Mouse (Mus musculus) embryonic facial prominence, embryonic 14.5 days (tissue): ENCODE measurements around the gene Nutm1. TPM values are rescaled to one million over a fixed set of nuclear protein-coding genes. Genes with fewer than 3 reads are reported as not detected.
A peak's percentile ranks its signal among the peaks of the same experiment; 100 is the strongest.

Experiments
- ATAC-seq: fragments of 200-750 bp; cut with Nextera tagmentation; 2 replicates; pipeline ENCODE4 v1.8.0; 2017; ENCODE audit warnings: low read depth, moderate number of reproducible peaks, moderate TSS enrichment
- DNase-seq: peaks from one replicate; pipeline ENCODE4 v3.0.0-alpha.2; 2015; ENCODE audit warnings: low spot score
- H3K27ac ChIP-seq: fragments of 300-500 bp; sonication (generic); replicated peaks from 2 replicates; pipeline ENCODE4 v1.5.1; 2014; ENCODE audit warnings: low read depth, mild to moderate bottlenecking, low read length, moderate library complexity
- H3K27me3 ChIP-seq: fragments of 300-500 bp; sonication (generic); replicated peaks from 2 replicates; pipeline ENCODE4 v1.6.1; 2014; ENCODE audit warnings: low read length; ENCODE audit not compliant: control insufficient read depth, insufficient read depth
- H3K36me3 ChIP-seq: fragments of 300-500 bp; sonication (generic); 2 replicates; pipeline ENCODE4 v1.6.1; 2014; ENCODE audit warnings: low read length, mixed read lengths; ENCODE audit not compliant: control insufficient read depth, insufficient read depth
- H3K4me1 ChIP-seq: fragments of 300-500 bp; sonication (generic); 2 replicates; pipeline ENCODE4 v1.6.1; 2014; ENCODE audit warnings: antibody characterized with exemption, low read length; ENCODE audit not compliant: control insufficient read depth, insufficient read depth
- H3K4me2 ChIP-seq: fragments of 300-500 bp; sonication (generic); 2 replicates; pipeline ENCODE4 v1.6.1; 2014; ENCODE audit warnings: low read depth, mild to moderate bottlenecking, low read length, moderate library complexity, mixed read lengths
- H3K4me3 ChIP-seq: fragments of 300-500 bp; sonication (generic); 2 replicates; pipeline ENCODE4 v1.5.1; 2014; ENCODE audit warnings: low read depth, mild to moderate bottlenecking, low read length
- H3K9ac ChIP-seq: fragments of 300-500 bp; sonication (generic); 2 replicates; pipeline ENCODE4 v1.6.1; 2014; ENCODE audit warnings: low read depth, mild to moderate bottlenecking, low read length, moderate library complexity, mixed read lengths
- H3K9me3 ChIP-seq: fragments of 300-500 bp; sonication (generic); 2 replicates; pipeline ENCODE4 v1.6.1; 2016; ENCODE audit warnings: low read length; ENCODE audit not compliant: control insufficient read depth
- WGBS: fragments of 180-500 bp; shearing (Covaris S2); extraction: QIAGEN DNeasy Blood & Tissue Kit; methylation state at CpG from one replicate; pipeline ENCODE4 v1.1.7; 2014; 5-methylcytosine and 5-hydroxymethylcytosine counted together
- polyA plus RNA-seq: library from polyadenylated mRNA; unstranded; fragments of >200 nt; fragmentation: Nextera tagmentation; extraction: Ambion mirVana; gene quantifications from 2 replicates; pipeline ENCODE4 v1.2.1, GENCODE M21; 2014

The Nutm1 gene
- polyA plus RNA-seq, 1 experiment from 2014 or later, result not detected

GRCm38 (mm10) chr2:112284363-112285030, 25.4 kb upstream of the Nutm1 start:
- Histone ChIP-seq H3K36me3 (no peaks in the 10 kb centered on the region), H3K4me2 (peak overlapping the region; percentile 65), H3K27me3 (no peaks in the 10 kb centered on the region), H3K9me3 (no peaks in the 10 kb centered on the region), H3K9ac (peak overlapping the region; percentile 56), H3K4me3 (peak overlapping the region; percentile 40), H3K4me1 (peaks cover 7% of the 10 kb centered on the region), H3K27ac (no peak overlapping the region)
- ATAC-seq, result peak; percentile 94
- DNase-seq, result peak; percentile 93
- WGBS, result under 1% methylated on average over 21 of the region's 21 CpGs

- ATAC-seq, result no peak
- WGBS, result 88% methylated on average over 1 of the region's 1 CpGs
- Histone ChIP-seq H3K27me3 (no peaks in the 10 kb centered on the region), H3K9me3 (no peaks in the 10 kb centered on the region), H3K4me3 (no peak overlapping the region), H3K4me2 (no peak overlapping the region), H3K9ac (no peak overlapping the region), H3K36me3 (no peaks in the 10 kb centered on the region), H3K4me1 (peaks cover 7% of the 10 kb centered on the region), H3K27ac (no peak overlapping the region)
- DNase-seq, result no peak
Measured at GRCm38 (mm10) chr2:112282846-112283245, 23.8 kb upstream of the Nutm1 start.

DNA sequence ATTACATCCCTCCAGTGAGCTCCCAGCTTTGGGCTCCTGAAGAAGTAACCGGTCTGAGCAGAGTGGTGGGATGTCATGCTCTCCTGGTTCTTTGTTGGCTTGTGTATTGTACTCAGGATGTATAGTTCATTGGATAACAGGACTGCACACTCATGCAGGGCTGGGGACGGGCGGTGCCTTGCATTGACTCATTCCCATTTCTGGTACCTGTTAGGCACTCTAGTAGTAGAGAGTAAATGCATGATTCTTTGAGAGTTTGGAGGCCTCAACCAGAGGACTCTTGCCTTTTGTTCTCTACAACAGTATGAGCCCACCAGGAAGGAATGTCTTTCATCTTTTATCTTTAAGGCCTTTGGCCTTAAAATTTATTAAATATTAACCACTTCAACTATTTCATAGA, 17.8 kb upstream of the Nutm1 start:
- no peak overlapping the region for H3K9ac ChIP-seq

GRCm38 (mm10) chr2:112273474-112273873, 14.4 kb upstream of the Nutm1 start:
- no peak for DNase-seq
- Histone ChIP-seq H3K27ac (no peak overlapping the region), H3K9me3 (no peaks in the 10 kb centered on the region), H3K4me3 (no peak overlapping the region), H3K4me1 (no peaks in the 10 kb centered on the region), H3K4me2 (no peak overlapping the region), H3K27me3 (no peaks in the 10 kb centered on the region), H3K36me3 (no peaks in the 10 kb centered on the region), H3K9ac (no peak overlapping the region)
- WGBS, result 92% methylated on average over 6 of the region's 6 CpGs
- no peak for ATAC-seq

More for the DNA sequence above, 17.8 kb upstream of the Nutm1 start:
- Histone ChIP-seq H3K27ac (no peak overlapping the region), H3K4me2 (no peak overlapping the region), H3K36me3 (no peaks in the 10 kb centered on the region), H3K4me1 (no peaks in the 10 kb centered on the region), H3K9me3 (no peaks in the 10 kb centered on the region), H3K4me3 (no peak overlapping the region), H3K27me3 (no peaks in the 10 kb centered on the region)
- DNase-seq (no peak), ATAC-seq (no peak)
- WGBS, result 94% methylated on average over 3 of the region's 3 CpGs

- DNase-seq (no peak), ATAC-seq (no peak)
- Histone ChIP-seq H3K27ac (no peak overlapping the region), H3K4me1 (peaks cover under 1% of the 10 kb centered on the region; the same call in 1 of the 2 replicates), H3K9me3 (no peaks in the 10 kb centered on the region), H3K9ac (no peak overlapping the region), H3K36me3 (no peaks in the 10 kb centered on the region), H3K4me3 (no peak overlapping the region), H3K27me3 (no peaks in the 10 kb centered on the region), H3K4me2 (no peak overlapping the region)
- 98% methylated on average over 2 of the region's 2 CpGs for WGBS
Measured at GRCm38 (mm10) chr2:112272909-112273308, 13.8 kb upstream of the Nutm1 start.

DNA sequence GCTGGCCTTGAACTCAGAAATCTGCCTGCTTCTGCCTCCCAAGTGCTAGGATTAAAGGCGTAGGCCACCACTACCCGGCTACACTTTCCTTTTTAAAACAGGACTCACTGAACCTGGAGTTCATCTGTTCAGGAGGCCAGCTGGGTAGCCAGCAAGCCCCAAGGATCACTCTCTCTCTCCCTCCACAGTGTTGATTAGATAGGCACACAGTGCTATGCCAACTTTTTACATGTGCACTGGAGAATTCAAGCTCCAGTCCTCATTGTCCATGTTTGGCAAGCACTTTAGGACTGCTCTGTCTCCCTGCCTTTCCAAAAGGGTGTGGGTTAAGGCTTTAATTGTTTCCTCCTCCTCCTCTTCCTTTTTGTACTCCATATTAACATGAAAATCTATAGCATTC, 10.9 kb upstream of the Nutm1 start:
- Histone ChIP-seq H3K4me3 (no peak overlapping the region), H3K4me2 (no peak overlapping the region), H3K9ac (no peak overlapping the region), H3K27me3 (no peaks in the 10 kb centered on the region), H3K27ac (no peak overlapping the region), H3K36me3 (no peaks in the 10 kb centered on the region), H3K9me3 (no peaks in the 10 kb centered on the region), H3K4me1 (peaks cover 13% of the 10 kb centered on the region)
- DNase-seq (no peak), ATAC-seq (no peak)
- WGBS, result 98% methylated on average over 2 of the region's 2 CpGs

- no peaks in the 10 kb centered on the region for H3K9me3 ChIP-seq
- H3K4me3 ChIP-seq, result peak overlapping the region; percentile 81
- H3K4me2 ChIP-seq, result peak overlapping the region; percentile 65
Measured at GRCm38 (mm10) chr2:112267547-112268269, 8.6 kb upstream of the Nutm1 start.

GRCm38 (mm10) chr2:112266780-112267179, 7.7 kb upstream of the Nutm1 start:
- Histone ChIP-seq H3K4me2 (peak overlapping the region; percentile 65), H3K4me3 (peak overlapping the region; percentile 81), H3K27ac (no peak overlapping the region), H3K36me3 (0 out of 2 replicates have a peak, but pooled peaks cover 3% of the 10 kb centered on the region), H3K9me3 (no peaks in the 10 kb centered on the region), H3K4me1 (peaks cover 18% of the 10 kb centered on the region), H3K27me3 (no peaks in the 10 kb centered on the region), H3K9ac (peak overlapping the region; percentile 84)
- ATAC-seq, result no peak
- 46% methylated on average over 10 of the region's 10 CpGs for WGBS
- no peak for DNase-seq

More at GRCm38 (mm10) chr2:112267547-112268269, 8.6 kb upstream of the Nutm1 start:
- H3K27ac ChIP-seq, result no peak overlapping the region
- H3K36me3 ChIP-seq, result 0 out of 2 replicates have a peak, but pooled peaks cover 3% of the 10 kb centered on the region
- DNase-seq (no peak), ATAC-seq (no peak)
- WGBS, result 73% methylated on average over 8 of the region's 8 CpGs
- H3K27me3 ChIP-seq, result no peaks in the 10 kb centered on the region
- peaks cover 17% of the 10 kb centered on the region for H3K4me1 ChIP-seq
- no peak overlapping the region for H3K9ac ChIP-seq
